Mouse (Mus musculus) thymus, postnatal 14 days (tissue): ENCODE data around the gene Qk.

Experiments used
- DNase-seq: peaks from one replicate; pipeline ENCODE4 v3.0.0; 2021

Qk gene

DNA sequence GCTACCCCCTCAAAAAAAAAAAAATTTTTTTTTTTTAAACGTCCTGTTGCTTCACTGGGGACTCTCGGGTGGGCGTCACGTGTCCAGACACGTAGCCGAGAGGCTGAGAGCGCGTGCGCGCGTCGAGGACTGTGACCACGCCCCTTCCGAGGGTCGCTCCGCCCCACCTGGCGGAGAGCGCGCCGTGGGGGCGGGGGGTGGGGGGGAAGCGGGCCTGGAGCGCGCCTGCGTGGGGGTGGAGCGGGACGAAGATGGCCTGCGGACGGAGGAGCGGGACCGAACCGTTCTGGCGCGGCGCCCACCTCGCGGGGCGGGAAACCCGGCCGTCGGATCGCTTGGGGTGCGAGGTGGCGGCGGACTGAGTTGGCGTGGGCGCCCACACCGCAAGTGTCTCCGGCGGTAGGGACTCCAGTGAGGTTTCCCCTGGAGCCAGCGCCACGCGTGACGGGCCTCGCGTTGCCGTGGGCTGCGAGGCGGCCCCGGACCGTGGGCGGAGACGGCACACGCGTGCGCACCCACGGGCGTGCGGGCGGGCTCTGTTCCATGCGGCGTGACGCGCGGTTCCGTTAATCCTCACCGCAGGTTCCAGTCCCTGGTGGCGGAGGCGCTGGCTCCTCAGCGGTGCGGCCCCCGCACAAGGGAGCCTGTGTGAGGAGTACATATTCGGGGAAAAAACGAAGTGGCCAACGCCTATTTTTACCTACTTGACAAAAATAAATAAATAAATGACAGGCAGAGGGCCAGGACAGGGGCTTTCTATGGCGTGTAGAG lies at the start of gene Qk:
Gene Qk (minus strand): TSS at position 170 of the 771 bp plus-strand sequence.
- DNase-seq, result peak; percentile 97

DNA sequence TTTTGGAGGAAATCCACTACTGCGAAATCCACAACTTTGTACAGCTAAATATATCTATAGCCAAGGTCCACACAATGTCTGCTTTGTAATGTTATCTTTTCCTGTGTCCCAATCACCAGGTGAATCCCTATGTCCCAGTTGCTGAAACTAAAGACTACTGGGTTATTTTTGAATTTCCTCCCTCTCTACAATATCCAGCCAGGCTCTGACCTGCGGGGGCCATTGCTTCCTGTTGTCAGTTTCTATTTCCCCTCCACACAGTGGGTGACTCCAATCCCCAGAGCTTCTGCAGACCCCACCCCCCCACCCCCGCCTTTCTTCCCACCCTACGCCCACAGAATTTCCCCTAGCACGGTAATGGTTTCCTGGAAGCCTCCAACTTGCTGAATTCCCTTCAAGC lies 47.4 kb upstream of the Qk start:
- no peak for DNase-seq

DNA sequence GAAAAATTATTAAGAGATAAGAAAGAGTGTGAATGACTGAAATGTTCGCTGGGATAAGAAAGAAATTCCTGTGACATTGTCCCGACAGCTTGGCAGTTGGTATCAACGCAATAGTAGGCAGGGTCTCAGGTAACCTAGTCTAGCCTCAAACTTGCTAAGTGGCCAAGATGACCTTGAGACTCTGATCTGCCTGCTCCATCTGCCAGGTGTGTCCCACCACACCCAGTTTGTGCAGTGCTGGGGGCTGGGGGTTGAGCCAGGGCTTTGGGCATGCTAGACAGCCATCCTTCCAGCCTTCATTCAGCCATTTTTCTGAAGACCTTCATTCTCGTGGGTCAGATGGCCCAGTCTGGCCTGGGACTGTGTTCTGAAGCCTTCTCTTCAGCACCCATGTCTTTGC lies 46.9 kb upstream of the Qk start:
- DNase-seq, result no peak

DNA sequence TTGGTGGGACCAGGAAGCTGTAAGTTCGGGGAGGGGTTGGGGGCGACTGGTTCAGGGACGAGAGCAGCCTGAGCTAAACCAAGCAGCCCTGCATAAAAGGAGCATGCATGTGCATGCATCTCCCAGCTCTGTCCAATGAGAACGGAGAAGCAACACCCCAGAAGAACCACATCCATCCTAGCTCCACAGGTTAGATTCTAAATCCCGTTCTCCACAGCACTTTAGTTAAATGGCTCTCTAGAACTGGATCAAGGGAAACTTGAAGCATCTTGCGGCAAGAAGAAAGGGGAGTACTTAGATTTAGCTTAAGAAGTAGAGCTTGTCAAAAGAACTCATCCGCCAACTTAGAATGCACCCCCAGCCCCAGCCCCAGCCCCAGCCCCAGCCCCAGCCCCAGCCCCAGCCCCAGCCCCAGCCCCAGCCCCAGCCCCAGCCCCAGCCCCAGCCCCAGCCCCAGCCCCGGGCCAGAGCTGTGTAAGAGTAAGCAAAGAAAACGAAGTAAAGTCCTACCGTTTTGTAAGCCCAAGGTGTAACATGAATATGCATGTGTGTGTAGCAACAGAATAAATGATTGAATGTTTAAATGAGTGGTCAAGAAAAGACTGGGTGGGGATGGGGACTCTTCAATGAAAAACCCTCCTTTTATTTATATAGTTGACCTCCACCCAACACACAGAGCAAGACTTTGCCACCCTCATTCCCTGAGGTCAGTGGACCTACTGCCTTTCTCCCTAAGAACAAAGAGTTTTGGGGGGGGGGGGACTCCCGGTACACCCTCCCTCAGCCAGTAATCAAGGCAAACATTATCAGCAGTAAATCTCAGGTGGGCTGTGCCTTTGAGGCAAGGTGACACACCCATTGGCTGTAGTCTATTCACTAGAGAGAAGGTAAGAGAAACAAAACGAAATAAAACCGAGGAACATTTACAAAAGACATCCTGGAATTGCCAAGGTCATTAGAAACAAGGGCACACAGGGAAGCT lies 46.1 kb upstream of the Qk start:
- DNase-seq, result no peak

DNA sequence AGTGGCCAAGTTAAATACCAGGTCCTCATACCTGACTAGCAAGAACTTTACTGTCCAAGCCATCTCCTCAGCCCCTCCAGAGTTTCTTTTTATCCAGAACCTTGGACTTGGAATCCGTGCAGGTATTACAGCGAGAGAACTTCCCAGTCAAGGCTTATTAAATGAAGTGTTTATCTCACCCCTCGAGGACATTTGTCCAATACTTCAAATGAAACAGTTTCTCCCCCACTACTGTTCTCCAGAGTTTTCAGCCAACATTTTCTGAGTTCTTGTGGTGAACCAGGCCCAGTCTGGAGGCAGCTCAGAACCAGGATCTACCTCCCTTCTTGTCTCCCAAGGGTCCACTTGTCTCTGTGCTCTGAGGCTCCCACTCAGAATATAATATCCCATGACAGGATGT lies 43.5 kb upstream of the Qk start:
- DNase-seq, result no peak

DNA sequence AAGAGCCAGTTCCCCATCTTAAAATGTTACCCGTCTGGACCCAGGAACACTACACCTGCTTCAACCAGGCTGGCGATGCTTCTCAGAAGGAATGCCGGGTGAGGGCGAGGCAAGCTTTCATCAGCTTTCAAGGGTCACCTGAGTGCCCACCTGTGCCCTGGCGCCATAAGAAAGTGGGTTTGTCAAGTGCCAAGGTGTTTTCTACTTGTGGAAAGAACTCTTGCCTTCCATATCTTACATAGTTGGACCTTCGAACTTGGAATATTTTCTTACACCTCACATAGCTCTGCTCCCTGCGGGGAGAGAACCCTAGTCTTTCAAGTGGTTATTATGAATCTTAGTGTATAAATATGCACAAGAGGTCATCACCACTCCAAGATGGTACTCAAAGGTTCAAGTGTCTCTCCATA lies 42.2 kb upstream of the Qk start:
- DNase-seq, result no peak

DNA sequence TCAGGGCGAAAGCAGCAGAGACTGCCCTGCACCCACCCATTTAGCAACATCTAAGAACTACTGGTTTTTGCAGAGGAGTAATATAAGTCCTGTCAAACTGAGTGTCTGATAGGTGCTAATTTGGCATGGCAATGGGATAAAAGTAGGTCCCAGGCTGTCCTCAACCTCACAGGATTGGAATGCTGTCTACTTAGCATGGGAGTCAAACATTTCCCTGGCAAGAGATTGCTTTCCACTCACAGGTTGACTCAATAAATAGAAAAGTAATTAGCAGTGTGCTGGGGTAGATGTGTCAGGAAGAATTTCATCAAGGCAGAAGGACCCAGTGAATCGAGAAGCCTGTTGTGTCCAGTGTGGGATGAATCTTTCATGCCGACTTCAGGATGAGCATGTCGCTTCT lies 41.1 kb upstream of the Qk start:
- no peak for DNase-seq

DNA sequence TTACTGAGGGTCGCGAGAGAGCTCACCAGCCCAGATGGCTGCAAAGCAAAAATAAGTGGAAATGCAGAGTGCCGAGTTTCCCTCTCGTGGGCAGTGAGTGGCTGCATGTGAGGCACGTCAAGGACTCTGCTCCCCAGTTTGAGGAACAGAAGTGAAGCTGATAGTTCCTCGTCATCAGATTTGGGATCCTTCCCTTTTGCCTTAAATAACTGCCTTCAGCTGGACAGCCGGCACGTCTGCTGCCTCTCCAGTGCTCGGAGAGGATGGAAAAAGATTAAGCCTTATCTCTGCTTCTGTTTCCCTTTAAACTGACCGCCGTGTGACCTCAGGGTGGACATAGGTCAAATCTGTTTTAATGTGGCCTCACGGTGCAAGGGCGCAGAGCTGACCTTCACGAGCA lies 39.8 kb upstream of the Qk start:
- no peak for DNase-seq

DNA sequence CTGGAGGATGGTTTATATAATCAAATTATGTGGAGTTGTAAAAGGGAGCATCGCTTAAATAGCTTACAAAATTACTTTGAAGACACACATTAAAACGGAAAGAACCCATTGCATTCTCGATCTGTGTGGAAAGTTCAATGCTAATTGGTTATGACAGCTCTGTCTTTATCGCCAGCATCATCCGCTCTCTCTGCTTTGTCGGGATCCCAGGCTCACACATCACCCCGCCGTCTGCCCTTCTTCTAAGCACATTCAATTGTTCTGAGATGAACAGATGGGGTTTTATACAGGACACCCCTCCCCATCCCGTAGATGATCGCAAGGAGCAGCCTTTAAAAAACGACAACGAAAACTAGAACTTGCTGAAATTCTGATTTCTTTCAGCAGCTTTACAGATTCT lies 37.7 kb upstream of the Qk start:
- no peak for DNase-seq

DNA sequence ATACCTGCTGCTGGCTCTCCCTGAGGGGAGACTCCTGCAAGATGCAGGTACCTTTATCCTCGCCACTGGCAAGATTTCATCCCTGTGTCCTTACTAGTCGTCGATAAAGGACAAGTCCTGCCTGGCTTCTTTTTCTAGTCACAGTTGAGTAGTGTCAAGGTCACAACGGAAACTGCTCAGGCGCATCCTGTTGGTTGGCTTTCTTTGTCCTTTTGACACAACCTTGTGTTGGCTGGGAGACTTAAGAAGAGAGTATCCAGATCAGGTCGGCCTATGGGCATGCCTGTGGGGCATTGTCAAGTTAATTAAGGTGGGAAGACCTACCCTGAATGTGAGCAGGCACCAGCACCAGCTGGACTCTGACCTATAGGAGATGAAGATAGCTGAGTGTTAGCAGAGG lies 36.6 kb upstream of the Qk start:
- no peak for DNase-seq

DNA sequence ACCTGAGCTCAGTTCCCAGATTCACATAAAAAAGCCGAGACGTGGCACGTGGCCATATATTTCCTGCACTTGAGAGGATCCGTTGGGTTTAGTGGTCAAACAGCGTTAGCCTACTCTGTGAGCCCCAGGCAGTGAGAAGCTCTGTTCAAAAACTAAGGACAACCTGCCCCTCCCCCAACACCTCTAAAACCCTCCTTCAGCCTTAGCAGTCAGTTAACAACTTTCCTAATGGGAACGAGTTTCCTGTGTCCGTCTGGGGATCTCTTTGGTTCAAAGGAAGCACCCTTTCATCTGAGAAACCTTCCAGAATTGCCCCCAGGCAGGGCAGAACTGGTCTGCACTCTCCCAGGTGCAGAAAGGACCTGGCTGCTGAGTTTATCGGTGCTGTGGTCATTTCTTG lies 36.1 kb upstream of the Qk start:
- DNase-seq, result no peak

DNA sequence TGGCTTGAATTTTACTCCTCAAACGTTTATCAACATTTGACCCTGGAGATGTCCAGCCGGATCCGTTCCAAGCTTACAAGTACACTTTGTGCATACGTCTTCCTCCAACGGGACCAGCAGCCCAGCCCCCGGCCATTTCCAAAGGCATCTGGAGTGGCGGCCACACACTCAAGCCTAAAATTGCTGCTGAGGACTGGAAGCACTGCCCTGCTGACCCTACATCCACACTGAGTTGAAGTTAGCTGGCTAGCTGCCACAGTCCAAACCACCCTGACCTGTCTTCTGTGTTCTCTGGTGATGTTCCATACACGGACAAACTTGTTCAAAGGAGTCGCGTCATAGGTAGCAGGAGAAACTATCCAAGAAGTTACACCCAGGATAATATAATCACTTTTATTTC lies 18.6 kb upstream of the Qk start:
- no peak for DNase-seq

DNA sequence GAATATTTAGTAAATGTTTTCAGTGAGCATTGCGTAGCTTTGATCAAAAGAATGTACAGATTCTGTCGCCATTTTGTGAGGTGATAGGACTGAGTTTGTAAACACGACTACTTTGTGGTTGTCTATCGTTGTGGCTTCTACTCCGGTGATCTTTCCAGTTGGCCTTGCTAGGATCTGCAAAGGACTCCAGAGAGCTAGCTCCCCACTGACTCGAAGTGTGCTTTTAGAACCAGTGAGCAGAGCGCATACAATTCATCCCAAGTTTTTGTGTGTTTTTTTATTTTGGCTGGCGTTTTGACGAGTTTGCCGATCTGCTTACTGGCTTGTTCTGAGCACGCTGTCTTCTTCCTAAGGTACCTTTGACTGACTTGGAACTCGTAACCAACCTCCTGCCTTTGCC lies 16.9 kb upstream of the Qk start:
- DNase-seq, result no peak

DNA sequence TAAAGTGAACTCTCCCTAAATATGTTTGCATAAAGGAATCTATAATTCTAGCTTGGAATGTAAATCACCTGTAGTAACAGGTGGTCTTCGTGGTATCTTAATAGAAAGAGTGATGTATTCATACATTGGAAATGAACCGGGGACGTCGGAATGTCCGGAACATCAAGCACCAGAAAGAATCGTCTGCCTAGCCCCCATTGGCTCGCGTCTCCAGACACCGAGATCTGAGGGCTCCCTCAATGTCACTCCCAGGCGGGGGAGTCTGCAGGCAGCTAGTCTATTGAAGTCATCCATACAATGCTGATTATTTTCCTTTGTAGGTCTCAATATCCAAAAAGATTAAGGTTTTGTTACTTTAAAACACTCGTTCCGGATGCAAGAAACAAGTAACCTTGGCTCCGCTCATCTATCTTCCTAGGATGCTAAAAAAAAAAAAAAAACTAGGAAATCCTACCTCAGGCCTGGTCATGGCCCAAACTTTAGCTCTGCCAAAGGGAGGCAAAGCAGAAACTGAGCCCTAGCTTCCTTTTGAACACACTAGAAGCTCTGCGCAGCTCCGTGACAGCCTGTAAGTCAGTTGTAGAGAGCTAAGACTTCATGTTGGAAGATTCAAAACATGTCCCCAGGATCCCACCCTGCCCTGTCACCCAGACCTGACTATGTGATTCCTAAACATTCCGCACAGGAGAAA lies 16.3 kb upstream of the Qk start:
- peak; percentile 57 for DNase-seq

DNA sequence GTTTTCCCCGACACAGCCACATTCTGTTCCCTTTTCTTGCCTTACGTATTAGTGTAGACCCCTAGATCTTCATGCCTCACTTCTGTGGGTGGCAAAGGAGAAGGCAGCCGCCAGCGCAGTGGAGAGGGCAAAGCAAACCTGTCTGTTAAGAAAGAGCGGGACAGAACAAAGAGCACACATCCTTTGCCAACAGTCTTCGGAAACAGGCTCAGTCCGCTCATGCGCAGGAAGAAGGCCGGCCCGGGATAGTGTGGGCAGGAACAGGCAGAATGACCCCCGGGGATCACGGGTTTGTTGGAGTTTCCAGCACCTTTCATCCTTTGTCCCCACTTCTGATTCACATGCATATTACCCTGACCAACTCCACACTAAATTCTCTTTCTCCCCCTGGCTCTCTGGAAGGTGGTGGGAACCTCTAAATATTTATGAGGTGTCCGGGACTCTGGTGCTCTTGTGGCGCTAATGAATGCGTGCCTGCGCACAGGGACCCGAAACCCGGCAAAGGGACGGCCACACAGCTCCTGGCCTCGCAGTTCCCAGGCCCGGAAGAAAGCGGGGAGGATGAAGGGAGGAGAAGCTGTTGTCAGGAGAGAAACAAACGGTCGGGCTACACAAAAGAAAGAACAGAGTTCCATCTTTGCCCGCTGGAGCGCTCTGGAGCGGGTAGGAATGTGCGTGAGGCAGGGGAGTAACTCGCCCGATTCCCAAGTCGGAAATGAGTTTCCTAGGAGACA lies 15.5 kb upstream of the Qk start:
- DNase-seq, result peak; percentile 58

DNA sequence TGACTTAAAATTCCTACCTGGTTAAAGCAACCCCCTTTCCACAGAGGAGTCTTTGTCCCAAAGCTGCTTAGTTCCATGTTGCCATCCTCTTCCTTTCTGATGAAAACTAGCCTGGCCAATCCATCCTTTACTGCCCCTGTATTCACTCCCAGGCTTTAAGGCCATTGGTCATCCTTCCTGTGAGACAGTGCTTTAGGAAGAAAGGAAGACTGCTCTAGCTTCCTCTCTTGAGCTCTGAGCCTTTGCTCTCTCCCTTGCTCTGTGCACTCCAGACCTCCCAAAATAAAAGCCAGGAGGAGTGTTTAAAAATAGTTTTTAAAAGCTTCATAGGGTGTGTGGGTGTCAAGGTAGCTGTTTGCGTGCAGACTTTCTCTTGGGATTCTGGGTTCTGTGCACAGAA lies 14.8 kb upstream of the Qk start:
- no peak for DNase-seq

DNA sequence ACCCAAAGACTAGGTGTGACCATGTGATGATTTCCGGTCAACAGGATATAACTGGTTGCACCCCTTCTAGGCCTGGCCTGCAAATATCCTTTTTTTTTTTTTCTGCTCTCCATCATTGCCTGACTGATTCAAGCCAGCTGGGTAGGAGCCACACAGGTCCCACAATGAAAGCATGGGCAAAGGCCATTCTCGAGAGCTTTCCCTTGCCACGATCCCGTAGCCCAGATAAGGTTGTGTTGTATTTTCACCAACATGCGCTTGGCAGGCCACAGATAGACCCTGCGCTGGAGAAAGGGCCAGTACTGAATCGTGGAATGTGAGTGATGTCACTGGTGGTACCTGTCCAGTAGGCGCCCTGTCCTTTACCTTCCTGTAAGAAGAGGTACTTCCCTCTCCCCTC lies 13.7 kb upstream of the Qk start:
- DNase-seq, result no peak

DNA sequence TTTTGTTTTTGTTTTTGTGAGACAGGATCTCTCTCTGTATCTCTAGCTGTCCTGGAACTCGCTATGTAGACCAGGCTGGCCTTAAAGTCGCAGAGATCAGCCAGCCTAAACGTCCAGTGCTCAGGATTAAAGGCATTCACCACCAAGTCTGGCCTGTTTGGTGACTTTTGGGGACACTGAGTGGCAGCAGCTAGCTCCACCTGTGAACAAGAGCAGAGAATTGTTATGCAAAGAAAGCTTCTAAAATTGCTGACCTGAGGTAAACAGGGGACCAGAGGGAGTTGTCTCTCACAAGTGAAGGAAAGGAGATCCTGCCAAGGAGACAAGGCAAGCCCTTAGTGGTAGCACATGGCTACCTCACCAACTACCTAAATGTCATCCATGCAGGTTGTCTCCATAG lies 12.5 kb upstream of the Qk start:
- no peak for DNase-seq

DNA sequence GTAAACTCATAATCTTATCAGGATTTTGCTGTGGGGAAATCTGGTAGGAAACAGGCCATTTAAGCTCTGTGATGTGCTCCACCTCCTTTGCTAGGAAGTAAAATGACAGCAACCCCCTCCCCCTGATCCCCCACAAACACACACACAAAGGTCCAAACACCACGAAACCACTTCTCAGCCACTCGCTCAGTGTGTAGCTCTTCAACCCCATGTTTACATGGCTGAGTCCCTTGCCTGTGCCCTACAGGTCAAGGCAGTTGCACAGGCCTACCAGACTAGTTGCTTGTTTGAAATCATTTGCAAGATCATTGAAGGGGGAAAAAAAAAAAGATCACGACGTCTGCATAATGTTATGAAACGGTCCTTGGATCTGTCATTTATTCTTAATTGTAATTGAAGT lies 9.8 kb upstream of the Qk start:
- no peak for DNase-seq

DNA sequence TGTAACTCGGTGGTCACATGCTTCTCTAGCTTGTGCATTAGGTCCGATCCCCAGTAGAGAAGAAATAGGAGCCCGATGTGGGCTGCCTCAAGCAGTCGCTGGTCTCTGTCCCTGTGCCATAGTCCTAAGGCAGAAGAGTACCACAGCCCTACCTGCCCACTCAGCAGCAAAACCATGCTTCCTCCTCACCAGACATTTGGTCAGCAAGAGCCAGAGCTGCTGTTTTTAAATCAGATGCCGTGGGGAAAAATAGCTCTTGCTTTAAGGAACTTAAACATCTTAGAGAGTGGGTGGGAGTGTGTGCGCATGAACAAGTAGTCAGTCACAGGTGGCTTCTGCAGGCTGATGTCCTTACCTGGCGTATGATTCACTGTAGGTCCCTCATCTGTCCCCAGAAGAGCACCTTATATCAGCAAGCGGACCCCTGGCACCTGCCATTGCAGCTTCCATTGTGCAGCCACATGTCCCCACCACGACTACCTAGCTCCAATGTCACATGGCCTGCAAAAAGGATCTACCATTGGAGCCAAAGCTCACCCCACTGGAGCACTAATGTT lies 9.0 kb upstream of the Qk start:
- no peak for DNase-seq

DNA sequence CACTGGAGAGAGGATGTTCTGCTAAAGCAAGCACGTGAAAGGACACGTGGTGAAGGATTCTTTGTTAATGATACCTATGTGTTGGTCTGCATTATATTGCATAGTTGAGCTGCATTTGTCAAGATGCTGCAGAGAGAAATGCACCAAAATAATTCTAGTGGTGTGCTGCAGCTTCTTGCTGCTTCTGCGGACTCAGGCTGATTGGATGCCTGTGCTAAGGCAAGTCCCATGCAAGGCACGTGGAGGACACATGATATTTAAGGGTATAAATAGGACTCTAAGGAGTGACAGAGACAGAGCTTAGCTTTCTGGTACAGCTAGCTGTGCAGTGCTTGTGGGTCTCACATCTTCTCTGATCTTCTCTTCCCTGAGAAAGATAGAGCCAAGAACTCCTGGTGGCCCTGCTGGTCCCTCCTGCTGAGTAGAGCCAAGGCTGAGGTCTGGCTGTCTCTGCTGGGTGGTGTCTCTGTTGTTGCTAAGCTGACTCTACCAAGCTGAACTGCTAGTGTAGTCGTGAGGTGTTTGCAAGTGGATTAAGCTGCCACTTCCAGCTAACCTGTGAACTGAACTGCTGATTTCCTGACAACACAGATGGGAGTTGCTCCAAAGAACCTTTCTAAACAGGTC lies 8.0 kb upstream of the Qk start:
- DNase-seq, result no peak

DNA sequence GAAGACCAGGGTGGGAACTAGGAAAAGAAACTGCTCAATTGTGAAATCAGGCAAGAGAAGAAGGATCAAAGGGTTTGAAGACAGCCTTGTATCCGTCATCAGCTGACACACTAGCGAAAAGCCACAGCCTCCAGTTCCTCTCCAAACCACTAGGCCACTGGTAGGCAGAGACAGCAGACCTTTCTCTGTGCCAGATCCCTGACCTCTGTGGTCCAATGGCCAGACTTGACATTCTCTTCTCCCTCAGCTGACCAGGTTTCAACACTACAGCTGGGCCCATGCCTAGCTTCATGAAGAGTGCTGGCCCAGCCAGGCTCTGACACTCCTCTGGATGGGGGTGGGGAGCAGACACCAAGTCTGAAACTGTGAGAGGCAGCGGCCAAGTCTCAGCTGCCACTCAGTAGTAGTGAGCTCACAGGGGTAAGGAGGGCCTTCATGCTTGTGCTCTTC lies 7.0 kb upstream of the Qk start:
- DNase-seq, result peak; percentile 23
